Mouse (Mus musculus) thymus, postnatal 10 days (tissue): ENCODE results near the gene Ankle2.
A peak's percentile ranks its signal among the peaks of the same experiment; 100 is the strongest.

Experiments used
- DNase-seq, 2 experiments: peaks; one replicate each; pipeline ENCODE4 v3.0.0; 2021; ENCODE audit warnings: low spot score in 2 of 2

Ankle2 gene

DNA sequence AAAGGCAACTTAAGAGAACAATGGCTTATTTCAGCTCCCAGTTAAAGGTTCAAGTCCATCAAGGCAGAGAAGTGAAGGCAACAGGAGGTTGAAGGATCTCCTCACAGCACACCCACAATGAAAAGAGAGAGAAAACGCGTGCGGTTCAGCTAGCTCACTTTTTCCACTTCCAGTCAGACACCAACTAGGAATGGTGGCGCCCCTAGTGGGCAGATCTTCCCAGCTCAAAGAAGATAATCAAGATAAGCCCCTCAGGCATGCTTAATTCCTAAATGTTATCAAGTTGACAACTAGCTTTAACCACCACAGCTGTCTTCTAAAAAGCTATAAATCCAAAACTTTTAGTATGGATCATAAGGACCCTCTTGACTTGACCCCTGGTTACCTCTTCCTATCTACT lies 53.7 kb downstream of the Ankle2 start:
- DNase-seq: peak; percentile 61 to 79

DNA sequence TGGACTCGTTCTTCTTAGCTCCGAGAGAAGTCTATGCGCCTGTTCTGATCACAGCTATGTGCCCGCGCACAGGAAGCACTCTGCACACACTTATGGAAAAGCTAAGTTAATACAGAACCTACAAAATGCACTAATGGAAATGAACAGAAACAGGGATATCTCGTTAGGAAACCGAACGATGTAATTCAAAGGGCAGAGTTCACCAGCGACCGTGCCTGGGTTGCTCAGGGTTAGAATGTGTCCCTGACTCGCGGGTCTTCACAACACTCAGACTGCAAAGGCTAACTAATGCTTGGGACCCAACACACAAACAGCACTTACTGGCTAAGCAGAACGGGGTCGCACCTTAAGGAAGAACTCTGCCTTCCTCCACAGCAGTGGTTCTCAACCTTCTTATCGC lies 54.4 kb downstream of the Ankle2 start:
- DNase-seq: no peak

DNA sequence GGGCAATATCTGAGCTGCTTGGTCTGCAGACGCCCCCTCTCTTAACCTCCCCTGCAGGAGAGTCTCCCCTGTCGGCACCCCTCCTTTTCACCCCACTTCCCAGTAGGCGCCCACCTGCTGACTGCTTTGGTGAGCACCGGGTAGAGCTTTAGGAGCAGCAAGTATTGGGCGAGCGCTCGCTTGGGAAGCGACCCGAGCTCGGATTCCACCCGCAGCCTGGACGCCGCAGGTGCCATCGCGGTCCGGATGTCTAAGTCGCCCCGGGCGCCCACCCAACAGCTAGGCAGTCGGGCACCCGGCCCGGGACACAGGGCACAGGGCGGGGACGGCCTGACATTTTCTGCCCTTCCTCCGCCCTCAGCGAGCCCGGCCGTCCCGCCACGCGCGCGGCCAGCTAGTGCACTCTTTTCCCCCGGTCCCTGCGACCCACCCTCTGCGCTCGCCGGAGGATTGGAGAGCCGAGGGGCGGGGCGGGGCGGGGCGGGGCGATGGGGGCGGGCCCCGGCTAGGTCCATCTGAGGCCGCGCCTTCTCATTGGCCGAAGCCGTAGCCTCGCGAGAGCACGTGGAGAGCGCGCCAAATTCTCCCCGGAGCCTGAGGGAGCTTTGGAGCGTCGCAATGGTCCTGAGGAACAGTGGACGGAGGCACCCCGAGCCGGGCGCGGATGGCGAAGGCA lies 55.1 kb downstream of the Ankle2 start, which contains the start of the genes Pxmp2 and Pole:
Gene Pxmp2, minus strand, starts transcription at position 417 of the 676 bp plus-strand sequence.
Gene Pole, plus strand, starts transcription at position 537 of the 676 bp plus-strand sequence.
- peak; percentile 76 to 78 for DNase-seq

DNA sequence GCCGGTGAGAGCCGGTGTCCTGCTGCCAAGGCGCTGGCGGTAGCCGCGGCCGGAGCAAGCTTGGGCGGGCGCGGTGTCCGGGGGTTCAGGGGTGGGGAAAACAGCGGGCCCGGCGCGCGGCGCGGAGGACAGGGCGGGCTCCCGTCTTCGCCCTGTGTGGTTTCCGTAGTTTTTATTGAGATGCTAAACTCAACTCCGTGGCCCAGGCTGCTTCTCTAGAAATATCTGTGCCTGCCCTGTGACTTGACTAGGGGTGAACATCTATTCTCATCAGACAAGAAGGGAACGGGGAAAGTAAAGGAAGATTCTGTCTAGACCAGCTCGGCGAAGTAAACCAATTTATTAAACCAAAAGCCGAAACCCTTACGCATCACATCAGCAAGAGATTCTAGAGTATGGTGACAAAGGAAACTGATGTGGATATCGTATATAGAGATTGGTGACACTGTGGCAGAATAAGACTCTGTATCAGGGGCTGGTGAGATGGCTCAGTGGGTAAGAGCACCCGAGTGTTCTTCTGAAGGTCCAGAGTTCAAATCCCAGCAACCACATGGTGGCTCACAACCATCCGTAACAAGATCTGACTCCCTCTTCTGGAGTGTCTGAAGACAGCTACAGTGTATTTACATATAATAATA lies 55.8 kb downstream of the Ankle2 start:
- DNase-seq: no peak

DNA sequence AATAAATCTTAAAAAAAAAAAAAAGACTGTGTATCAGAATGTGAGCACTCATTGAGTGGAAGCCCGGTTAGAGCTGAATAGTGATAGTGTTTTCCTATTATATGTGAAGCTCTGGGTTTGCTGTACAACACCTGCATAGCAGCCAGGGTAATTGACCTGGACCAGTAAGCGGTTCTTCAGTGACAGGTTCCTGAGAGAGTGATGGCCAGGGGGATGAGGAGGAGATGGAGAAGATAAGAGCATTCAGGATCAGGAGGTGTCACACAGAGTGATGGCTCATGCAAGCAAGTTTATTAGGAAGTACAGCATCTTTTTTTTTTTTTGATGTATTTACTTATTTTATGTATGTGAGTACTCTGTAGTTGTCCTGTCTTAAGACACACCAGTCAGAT lies 56.3 kb downstream of the Ankle2 start:
- no peak for DNase-seq

DNA sequence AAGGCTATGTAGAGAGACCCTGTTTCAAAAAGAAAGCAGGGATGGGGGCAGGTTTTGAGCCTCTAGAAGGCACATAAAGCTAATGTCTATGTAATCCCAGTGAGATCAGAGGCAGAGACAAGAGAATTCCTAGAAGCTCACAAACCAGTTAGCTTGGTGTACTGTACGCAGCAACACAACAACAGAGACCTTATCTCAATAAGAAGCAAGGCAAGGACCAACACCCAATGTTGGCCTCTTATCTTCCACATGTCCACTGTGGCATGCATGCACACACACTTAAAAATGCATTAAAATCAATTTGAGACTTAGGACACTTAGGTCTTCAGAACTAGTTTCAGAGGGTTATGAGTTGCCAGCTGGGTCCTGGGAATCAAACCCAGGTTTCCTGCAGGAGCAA lies 60.8 kb downstream of the Ankle2 start:
- no peak for DNase-seq

DNA sequence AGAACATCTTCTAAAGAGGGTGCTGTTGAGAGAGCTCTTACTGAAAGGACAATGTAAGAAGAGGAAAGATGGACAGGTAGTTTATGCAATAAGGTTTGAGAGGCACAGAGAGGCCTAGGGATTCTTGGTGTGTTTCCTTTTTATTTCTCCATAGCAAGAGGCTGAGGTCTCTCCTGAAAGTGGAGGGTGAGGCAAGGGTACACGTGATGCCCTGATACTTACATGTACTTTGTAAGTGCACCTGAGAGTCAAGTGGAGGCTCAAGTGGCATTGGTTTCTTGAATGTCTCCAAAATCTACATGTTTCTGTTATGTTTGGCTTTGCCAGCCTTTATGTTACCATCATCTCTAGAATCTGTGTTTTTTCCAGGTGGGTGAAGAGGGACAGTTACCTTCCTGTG lies 65.8 kb downstream of the Ankle2 start:
- DNase-seq: no peak

DNA sequence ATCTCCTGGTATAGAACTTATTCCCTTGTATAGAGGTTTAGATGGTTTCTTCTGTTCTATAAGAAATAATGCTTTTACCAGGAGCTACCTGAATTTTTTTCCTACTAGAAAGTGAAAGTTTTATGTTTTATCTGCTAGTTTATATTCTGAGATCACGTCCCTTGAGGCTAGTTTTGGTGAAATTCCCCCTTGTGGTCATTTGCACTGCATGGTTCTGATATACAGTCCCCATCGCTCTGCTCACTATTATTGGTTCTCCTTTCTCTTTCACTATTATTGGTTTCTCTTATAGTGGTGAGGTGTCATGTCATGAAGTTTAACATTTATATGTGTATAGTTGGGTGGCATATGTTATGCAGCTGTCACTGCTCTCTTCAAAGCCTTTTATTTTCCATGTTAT lies 69.8 kb downstream of the Ankle2 start:
- DNase-seq: no peak
